Mouse (Mus musculus) ES-E14 (cell line): ENCODE measurements at regions not wholly inside any gene's neighbourhood (a gene's known extent, or its start where the extent isn't known, plus 50 kb on each side); places are given as distances from the start of the nearest gene placed in this dataset.
"Not testable (repeated sequence)": the region's sequence is repeated elsewhere in the genome, so short reads cannot be mapped to it uniquely, and the experiment has no call there.

Experiments
- DNase-seq: peaks from one replicate; pipeline ENCODE4 v3.0.0-alpha.2; 2013; ENCODE audit warnings: low read depth, low spot score
- H3K27ac ChIP-seq: 2 replicates; pipeline ENCODE4 v1.5.1; 2012; ENCODE audit warnings: low read depth, mild to moderate bottlenecking, low read length, moderate library complexity, mixed read lengths; ENCODE audit not compliant: poor library complexity, insufficient read depth, severe bottlenecking
- H3K36me3 ChIP-seq: 2 replicates; pipeline ENCODE4 v1.6.1; 2012; ENCODE audit warnings: mild to moderate bottlenecking, low read length, moderate library complexity, mixed read lengths; ENCODE audit not compliant: control insufficient read depth, poor library complexity, insufficient read depth, severe bottlenecking
- H3K4me1 ChIP-seq, 2 experiments: fragments of 150-350 bp in 1 of 2; sonication (generic) in 1 of 2; 2 replicates each; pipeline ENCODE4 v1.6.1; 2012; ENCODE audit warnings: low read length in 2 of 2, mild to moderate bottlenecking in 1 of 2, mixed read lengths in 1 of 2; ENCODE audit not compliant: control insufficient read depth in 2 of 2, insufficient read depth in 2 of 2, poor library complexity in 1 of 2
- H3K4me3 ChIP-seq, 2 experiments: fragments of 150-350 bp in 1 of 2; sonication (generic) in 1 of 2; 2 replicates each; pipeline ENCODE4 v1.5.1; 2012; ENCODE audit warnings: low read length in 2 of 2, low read depth in 1 of 2, mild to moderate bottlenecking in 1 of 2, mixed read lengths in 1 of 2; ENCODE audit not compliant: insufficient read depth in 1 of 2, poor library complexity in 1 of 2, severe bottlenecking in 1 of 2
- H3K9ac ChIP-seq: 2 replicates; pipeline ENCODE4 v1.6.1; 2012; ENCODE audit warnings: low read depth, mild to moderate bottlenecking, low read length, mixed read lengths; ENCODE audit not compliant: poor library complexity, insufficient read depth, severe bottlenecking
- H3K9me3 ChIP-seq: fragments of 150-350 bp; sonication (generic); 2 replicates; pipeline ENCODE4 v1.6.1; 2012; ENCODE audit warnings: low read depth, mild to moderate bottlenecking, low read length; ENCODE audit not compliant: control insufficient read depth, insufficient read depth
- CHD2 ChIP-seq: IDR thresholded peaks from 2 replicates; pipeline ENCODE4 v1.6.1; 2014; ENCODE audit warnings: mild to moderate bottlenecking, low read depth, low read length, inconsistent platforms
- HCFC1 ChIP-seq: IDR thresholded peaks from 2 replicates; pipeline ENCODE4 v1.6.1; 2012; ENCODE audit warnings: low read length, inconsistent platforms, borderline replicate concordance; ENCODE audit not compliant: insufficient read depth
- MAFK ChIP-seq: IDR thresholded peaks from 2 replicates; pipeline ENCODE4 v1.6.1; 2014; ENCODE audit warnings: mild to moderate bottlenecking, low read depth, low read length, inconsistent platforms; ENCODE audit not compliant: insufficient read depth
- ZC3H11A ChIP-seq: IDR thresholded peaks from 2 replicates; pipeline ENCODE4 v1.6.1; 2012; ENCODE audit warnings: low read depth, mild to moderate bottlenecking, inconsistent platforms, low read length, borderline replicate concordance
- ZNF384 ChIP-seq: IDR thresholded peaks from 2 replicates; pipeline ENCODE4 v1.6.1; 2012; ENCODE audit warnings: low read depth, low read length, inconsistent platforms
- in situ Hi-C, 2 experiments: fragments of 600-800 bp; cut with MboI; formaldehyde crosslinking; loops; one replicate each; pipeline ENCODE4 v1.15.1; 2025; ENCODE audit warnings: low sequenced_read_pairs in 2 of 2, inconsistent platforms in 1 of 2; ENCODE audit not compliant: unreplicated experiment in 2 of 2

- H3K36me3 ChIP-seq = no peaks in the 10 kb centered on the region
- no peak overlapping the region for H3K27ac ChIP-seq
- H3K9me3 ChIP-seq = no peaks in the 10 kb centered on the region
- DNase-seq = no peak
- H3K4me3 ChIP-seq = no peak overlapping the region
- no peaks in the 10 kb centered on the region for H3K4me1 ChIP-seq
- no peak overlapping the region for H3K9ac ChIP-seq
- TF ChIP-seq CHD2 (no peak), ZC3H11A (no peak), HCFC1 (no peak), MAFK (no peak), ZNF384 (no peak)
- in situ Hi-C loops = no loop called here
Observed at GRCm38 (mm10) chr9:14061389-14061788, 213.5 kb upstream of the Sesn3 start.

DNA sequence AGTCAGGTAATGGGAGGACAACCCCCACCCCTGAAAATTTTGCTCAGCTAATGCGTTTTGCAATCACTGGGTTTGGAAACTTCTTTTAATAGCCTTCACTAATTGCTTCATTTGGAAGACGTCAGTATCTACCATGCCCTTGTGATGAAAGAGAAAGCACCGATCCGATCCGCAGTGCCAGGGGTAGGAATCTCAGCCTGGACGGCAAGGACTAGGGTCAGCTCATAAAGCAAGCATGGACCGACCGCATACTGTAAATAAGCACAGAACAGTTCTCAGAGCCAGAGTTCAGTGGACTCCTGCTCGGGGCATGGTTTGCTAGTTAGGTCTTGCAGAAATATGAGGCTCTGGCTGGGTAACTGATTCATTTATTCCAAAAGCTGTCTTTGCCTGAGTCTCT is 213.0 kb upstream of the Sesn3 start:
- DNase-seq = no peak
- no peak overlapping the region for H3K27ac ChIP-seq
- no peaks in the 10 kb centered on the region for H3K4me1 ChIP-seq
- in situ Hi-C loops = no loop called here
- H3K36me3 ChIP-seq = no peaks in the 10 kb centered on the region
- H3K4me3 ChIP-seq = no peak overlapping the region
- H3K9ac ChIP-seq = no peak overlapping the region
- H3K9me3 ChIP-seq = no peaks in the 10 kb centered on the region
- no peak for TF ChIP-seq ZC3H11A
- TF ChIP-seq HCFC1 = no peak
- no peak for TF ChIP-seq ZNF384
- no peak for TF ChIP-seq CHD2
- TF ChIP-seq MAFK = no peak

DNA sequence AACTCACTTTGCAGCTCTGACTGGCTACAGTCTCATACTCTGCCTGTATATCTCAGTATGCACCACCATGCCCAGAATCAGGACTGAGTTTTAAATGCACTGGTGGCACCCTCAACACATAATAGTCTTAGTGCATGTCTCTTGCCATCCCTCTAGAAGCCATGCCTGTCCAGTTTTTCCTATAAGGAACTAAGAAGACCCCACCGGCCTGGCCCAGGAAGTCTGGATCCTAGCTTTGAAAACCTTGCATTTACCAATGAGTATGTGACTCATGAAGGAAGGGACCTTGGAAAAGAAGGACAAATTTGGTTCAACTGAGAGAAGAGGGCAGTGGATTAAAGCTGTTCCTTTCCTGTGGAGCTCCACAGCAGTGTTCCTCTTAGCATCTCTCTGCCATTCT is 212.2 kb upstream of the Sesn3 start:
- TF ChIP-seq CHD2 (no peak), ZNF384 (no peak), HCFC1 (no peak), MAFK (no peak), ZC3H11A (no peak)
- no peak overlapping the region for H3K27ac ChIP-seq
- no peaks in the 10 kb centered on the region for H3K36me3 ChIP-seq
- no peak overlapping the region for H3K9ac ChIP-seq
- in situ Hi-C loops = no loop called here
- H3K9me3 ChIP-seq = no peaks in the 10 kb centered on the region
- H3K4me1 ChIP-seq = no peaks in the 10 kb centered on the region
- H3K4me3 ChIP-seq = no peak overlapping the region
- no peak for DNase-seq

DNA sequence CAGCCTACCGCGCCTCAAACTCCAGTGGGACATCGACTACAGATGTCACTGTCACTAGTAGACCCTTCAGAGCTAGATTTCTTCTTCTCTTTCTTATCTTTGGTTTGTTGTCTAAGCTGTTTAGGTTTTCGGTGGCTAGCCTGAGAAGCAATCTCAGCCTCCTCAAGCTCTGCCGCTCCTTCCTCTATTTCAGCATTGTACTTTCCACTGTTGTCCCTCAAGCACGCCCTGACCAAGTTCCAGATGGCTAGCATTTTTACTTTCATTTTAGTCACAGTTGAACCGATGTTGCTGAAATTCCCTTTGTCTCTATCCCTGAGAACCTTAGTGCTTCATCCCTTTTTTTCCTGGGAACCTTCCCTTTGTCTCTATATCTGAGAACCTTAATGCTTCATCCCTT is 208.1 kb upstream of the Sesn3 start:
- H3K36me3 ChIP-seq, H3K4me1 ChIP-seq, H3K4me3 ChIP-seq, H3K27ac ChIP-seq, H3K9me3 ChIP-seq, in situ Hi-C loops, H3K9ac ChIP-seq, DNase-seq: not testable (repeated sequence)

DNA sequence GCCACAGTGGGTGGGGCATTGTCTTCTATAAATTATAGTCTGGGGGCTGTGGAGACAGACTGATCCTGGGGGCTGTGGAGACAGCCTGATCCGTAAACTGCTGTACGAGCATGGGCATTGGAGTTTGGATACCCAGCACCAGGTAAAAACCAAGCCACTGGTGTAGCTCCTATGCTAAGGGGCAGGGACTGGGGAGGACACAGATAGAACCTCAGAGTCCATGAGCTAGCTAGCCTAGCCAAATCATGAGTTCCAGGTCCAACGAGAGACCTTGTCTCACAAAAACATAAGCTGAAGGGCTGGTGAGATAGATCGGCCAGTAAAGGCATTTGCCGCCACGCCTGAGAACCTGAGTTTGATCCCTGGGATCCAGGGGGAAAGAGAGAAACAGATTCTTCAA is 205.8 kb upstream of the Sesn3 start:
- no peak for DNase-seq
- Histone ChIP-seq H3K9ac (no peak overlapping the region), H3K9me3 (no peaks in the 10 kb centered on the region), H3K4me1 (peaks cover 0 to 4% of the 10 kb centered on the region in 2 experiments; a peak in 1 of 4 replicates), H3K4me3 (no peak overlapping the region), H3K27ac (no peak overlapping the region), H3K36me3 (no peaks in the 10 kb centered on the region)
- in situ Hi-C loops = no loop called here
- TF ChIP-seq ZNF384 = no peak
- no peak for TF ChIP-seq MAFK
- TF ChIP-seq HCFC1 = no peak
- no peak for TF ChIP-seq CHD2
- no peak for TF ChIP-seq ZC3H11A
